Mouse (Mus musculus) kidney, embryonic 15.5 days (tissue): Measurements from ENCODE around the gene Fzd4. TPM values are rescaled to one million over a fixed set of nuclear protein-coding genes. Genes with fewer than 3 reads are reported as not detected.

Experiments
- ATAC-seq: fragments of 200-750 bp; cut with Nextera tagmentation; replicated peaks from 2 replicates; pipeline ENCODE4 v1.8.0; 2017; ENCODE audit warnings: moderate TSS enrichment; ENCODE audit not compliant: low FRiP score
- H3K27ac ChIP-seq: fragments of 300-500 bp; sonication (generic); 2 replicates; pipeline ENCODE4 v1.5.1; 2015; ENCODE audit warnings: mild to moderate bottlenecking, inconsistent platforms
- H3K27me3 ChIP-seq: fragments of 300-500 bp; sonication (generic); 2 replicates; pipeline ENCODE4 v1.6.1; 2015; ENCODE audit warnings: inconsistent platforms
- H3K36me3 ChIP-seq: fragments of 300-500 bp; sonication (generic); 2 replicates; pipeline ENCODE4 v1.6.1; 2015; ENCODE audit warnings: inconsistent platforms
- H3K4me1 ChIP-seq: fragments of 300-500 bp; sonication (generic); 2 replicates; pipeline ENCODE4 v1.6.1; 2015; ENCODE audit warnings: inconsistent platforms
- H3K4me2 ChIP-seq: fragments of 300-500 bp; sonication (generic); 2 replicates; pipeline ENCODE4 v1.6.1; 2015; ENCODE audit warnings: moderate library complexity, mild to moderate bottlenecking, inconsistent platforms
- H3K4me3 ChIP-seq: fragments of 300-500 bp; sonication (generic); replicated peaks from 2 replicates; pipeline ENCODE4 v1.5.1; 2015; ENCODE audit warnings: mild to moderate bottlenecking, inconsistent platforms
- H3K9ac ChIP-seq: fragments of 300-500 bp; sonication (generic); 2 replicates; pipeline ENCODE4 v1.6.1; 2015; ENCODE audit warnings: mild to moderate bottlenecking, inconsistent platforms
- H3K9me3 ChIP-seq: fragments of 300-500 bp; sonication (generic); replicated peaks from 2 replicates; pipeline ENCODE4 v1.6.1; 2016; ENCODE audit warnings: inconsistent platforms
- WGBS: fragments of 180-500 bp; shearing (Covaris S2); methylation state at CpG from one replicate; pipeline ENCODE4 v1.1.7; 2015; ENCODE audit warnings: mixed read lengths; 5-methylcytosine and 5-hydroxymethylcytosine counted together
- polyA plus RNA-seq: library from polyadenylated mRNA; unstranded; fragments of >200 nt; fragmentation: Nextera tagmentation; extraction: Ambion mirVana; gene quantifications from 2 replicates; pipeline ENCODE4 v1.2.1, GENCODE M21; 2015

The Fzd4 gene
- polyA plus RNA-seq, 1 experiment from 2014 or later: 27.5 TPM

DNA sequence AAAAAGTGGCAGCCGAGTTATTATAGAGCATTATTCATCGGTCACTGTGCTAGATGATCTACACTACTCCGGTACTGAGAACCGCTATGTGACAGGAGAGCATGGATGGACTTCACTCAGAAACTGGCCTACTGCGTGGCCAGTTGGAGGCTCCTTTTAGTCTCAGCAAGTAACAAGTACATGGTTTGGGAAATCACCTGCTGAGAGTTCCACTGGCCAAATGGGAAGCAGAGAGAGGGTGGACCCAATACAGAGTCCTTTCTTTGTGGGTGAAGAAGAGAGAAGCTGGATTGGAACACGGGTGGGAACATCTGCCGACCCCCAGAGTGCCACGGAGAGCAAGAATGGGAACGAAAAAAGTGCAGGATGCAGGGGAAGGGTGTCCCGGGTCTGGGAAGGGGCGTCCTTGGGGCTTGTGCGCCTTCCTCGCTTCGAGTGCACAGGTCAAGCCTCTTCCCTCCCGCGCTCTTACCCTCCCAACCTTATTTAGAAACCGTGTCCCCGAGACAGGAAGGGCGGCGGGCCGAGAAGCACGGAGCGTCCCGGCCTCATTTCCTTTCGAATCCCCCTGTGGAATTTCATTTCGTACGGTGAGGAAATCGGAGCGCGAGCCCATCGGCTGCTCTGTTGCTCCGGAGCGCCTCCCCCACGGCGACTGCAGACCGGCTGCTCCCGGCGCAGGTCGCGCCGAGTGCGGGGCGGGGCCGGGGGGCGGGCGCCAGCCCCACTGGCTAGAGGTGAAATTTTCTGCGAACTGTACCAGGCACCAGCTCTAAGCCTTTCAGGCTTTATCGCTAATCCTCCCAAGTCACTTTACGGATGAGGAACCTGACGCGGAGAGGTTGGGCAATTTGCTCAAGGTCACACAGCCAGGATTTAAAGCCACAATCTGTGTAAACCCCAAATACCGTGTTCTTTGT lies 842 bp upstream of the Fzd4 start:
- peaks cover 50% of the 10 kb centered on the region for H3K4me1 ChIP-seq
- H3K9me3 ChIP-seq: no peaks in the 10 kb centered on the region
- H3K4me3 ChIP-seq: peak overlapping the region; percentile 72
- peak overlapping the region; percentile 59 for H3K9ac ChIP-seq
- H3K27me3 ChIP-seq: no peaks in the 10 kb centered on the region
- peaks cover 15% of the 10 kb centered on the region for H3K36me3 ChIP-seq
- ATAC-seq: peak; percentile 88
- H3K4me2 ChIP-seq: peak overlapping the region; percentile 88
- H3K27ac ChIP-seq: peak overlapping the region; percentile 98
- 3% methylated on average over 52 of the region's 52 CpGs for WGBS

DNA sequence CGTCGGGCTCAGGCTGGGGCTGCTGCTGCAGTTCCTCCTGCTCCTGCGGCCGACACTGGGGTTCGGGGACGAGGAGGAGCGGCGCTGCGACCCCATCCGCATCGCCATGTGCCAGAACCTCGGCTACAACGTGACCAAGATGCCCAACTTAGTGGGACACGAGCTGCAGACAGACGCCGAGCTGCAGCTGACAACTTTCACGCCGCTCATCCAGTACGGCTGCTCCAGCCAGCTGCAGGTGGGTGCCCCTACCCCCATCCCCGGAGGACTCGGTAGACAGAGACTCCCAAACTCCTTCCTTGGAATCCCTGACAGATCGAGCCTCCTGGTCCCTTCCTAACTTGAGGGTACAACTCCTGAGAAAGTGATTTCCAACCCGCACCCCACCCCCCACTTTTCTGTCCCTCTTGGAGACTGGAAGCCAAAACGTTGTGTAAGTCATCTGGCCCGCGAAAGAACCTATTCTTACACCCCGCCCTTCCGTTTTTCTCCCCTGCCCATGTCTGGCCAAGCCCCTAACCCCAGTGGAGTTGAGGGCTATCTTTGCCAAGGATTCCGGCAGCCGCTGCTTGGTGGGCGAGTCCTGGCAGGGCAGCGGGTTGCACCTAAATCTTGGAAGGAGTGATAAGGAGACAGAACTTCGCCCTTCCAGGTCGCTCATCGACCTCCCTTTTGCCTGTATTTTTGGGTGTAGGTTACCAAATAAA lies 732 bp downstream of the Fzd4 start:
- ATAC-seq: no peak
- peak overlapping the region; percentile 88 for H3K9ac ChIP-seq
- peak overlapping the region; percentile 88 for H3K4me2 ChIP-seq
- H3K4me1 ChIP-seq: peaks cover 66% of the 10 kb centered on the region
- no peaks in the 10 kb centered on the region for H3K9me3 ChIP-seq
- H3K27ac ChIP-seq: peak overlapping the region; percentile 98
- H3K27me3 ChIP-seq: no peaks in the 10 kb centered on the region
- under 1% methylated on average over 35 of the region's 35 CpGs for WGBS
- H3K36me3 ChIP-seq: peaks cover 24% of the 10 kb centered on the region
- peak overlapping the region; percentile 72 for H3K4me3 ChIP-seq

DNA sequence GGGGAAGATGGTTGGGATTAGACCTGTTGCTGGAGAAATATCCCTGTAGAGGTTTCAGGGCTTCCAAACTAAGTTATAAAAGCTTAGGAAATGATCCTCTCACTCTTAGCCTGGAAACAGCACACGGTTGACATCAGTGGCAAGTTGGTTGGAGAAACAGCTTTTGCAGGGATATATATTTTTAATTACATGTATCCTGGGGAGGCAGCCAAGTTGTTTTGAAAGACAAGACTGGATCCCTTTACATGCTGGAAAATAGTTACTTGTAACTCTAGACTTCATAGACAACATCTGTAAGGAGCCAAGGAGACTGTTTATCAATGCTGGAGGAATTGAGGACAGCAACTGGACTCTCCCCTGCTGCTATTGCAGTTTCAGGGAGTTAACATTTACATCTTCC lies 1.9 kb downstream of the Fzd4 start:
- H3K27me3 ChIP-seq: no peaks in the 10 kb centered on the region
- peak overlapping the region; percentile 88 for H3K4me2 ChIP-seq
- peaks cover 32% of the 10 kb centered on the region for H3K36me3 ChIP-seq
- peak overlapping the region; percentile 72 for H3K4me3 ChIP-seq
- H3K4me1 ChIP-seq: peaks cover 72% of the 10 kb centered on the region
- no peak for ATAC-seq
- H3K9ac ChIP-seq: peak overlapping the region; percentile 56
- 2% methylated on average over 1 of the region's 1 CpGs for WGBS
- H3K27ac ChIP-seq: peak overlapping the region; percentile 63; the same call in 1 of the 2 replicates
- no peaks in the 10 kb centered on the region for H3K9me3 ChIP-seq

DNA sequence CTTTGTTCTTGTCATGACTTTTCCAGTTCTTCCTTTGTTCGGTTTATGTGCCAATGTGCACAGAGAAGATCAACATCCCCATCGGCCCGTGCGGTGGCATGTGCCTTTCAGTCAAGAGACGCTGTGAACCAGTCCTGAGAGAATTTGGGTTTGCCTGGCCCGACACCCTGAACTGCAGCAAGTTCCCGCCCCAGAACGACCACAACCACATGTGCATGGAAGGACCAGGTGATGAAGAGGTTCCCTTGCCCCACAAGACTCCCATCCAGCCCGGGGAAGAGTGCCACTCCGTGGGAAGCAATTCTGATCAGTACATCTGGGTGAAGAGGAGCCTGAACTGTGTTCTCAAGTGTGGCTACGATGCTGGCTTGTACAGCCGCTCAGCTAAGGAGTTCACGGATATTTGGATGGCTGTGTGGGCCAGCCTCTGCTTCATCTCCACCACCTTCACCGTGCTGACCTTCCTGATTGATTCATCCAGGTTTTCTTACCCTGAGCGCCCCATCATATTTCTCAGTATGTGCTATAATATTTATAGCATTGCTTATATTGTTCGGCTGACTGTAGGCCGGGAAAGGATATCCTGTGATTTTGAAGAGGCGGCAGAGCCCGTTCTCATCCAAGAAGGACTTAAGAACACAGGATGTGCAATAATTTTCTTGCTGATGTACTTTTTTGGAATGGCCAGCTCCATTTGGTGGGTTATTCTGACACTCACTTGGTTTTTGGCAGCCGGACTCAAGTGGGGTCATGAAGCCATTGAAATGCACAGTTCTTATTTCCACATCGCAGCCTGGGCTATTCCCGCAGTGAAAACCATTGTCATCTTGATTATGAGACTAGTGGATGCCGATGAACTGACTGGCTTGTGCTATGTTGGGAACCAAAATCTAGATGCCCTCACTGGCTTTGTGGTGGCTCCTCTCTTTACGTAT lies 3.1 kb downstream of the Fzd4 start:
- Histone ChIP-seq H3K4me1 (peaks cover 72% of the 10 kb centered on the region), H3K36me3 (peaks cover 44% of the 10 kb centered on the region), H3K27me3 (no peaks in the 10 kb centered on the region), H3K4me2 (peak overlapping the region; percentile 88), H3K9me3 (no peaks in the 10 kb centered on the region), H3K4me3 (peak overlapping the region; percentile 72), H3K9ac (peak overlapping the region; percentile 35; the same call in 1 of the 2 replicates), H3K27ac (peak overlapping the region; percentile 79)
- WGBS: 59% methylated on average over 24 of the region's 24 CpGs
- no peak for ATAC-seq

DNA sequence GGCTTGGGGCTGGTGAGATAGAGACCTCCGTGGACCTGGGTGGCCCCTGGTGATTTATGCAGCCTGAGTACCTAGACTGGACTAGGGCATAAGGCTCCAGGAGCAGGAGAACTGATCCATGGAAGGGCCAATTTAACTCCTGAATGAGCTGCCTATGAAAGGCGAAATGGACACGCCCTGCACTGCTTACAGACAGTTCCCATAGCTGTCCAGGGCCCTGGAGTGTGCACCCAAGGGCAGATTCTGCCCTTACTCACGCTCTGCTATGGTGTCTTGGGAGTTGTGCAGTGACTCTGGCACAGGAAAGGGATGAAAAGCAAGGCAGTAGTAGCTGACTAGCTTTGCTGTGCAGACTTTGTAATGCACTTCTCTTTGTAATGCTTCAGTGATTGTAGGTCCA lies 6.1 kb downstream of the Fzd4 start:
- Histone ChIP-seq H3K36me3 (peaks cover 59% of the 10 kb centered on the region), H3K4me2 (peak overlapping the region; percentile 88), H3K27ac (peak overlapping the region; percentile 87), H3K4me3 (peak overlapping the region; percentile 17), H3K9ac (no peak overlapping the region), H3K9me3 (no peaks in the 10 kb centered on the region), H3K27me3 (no peaks in the 10 kb centered on the region), H3K4me1 (peaks cover 90% of the 10 kb centered on the region)
- ATAC-seq: peak; percentile 87
- 27% methylated on average over 4 of the region's 4 CpGs for WGBS

DNA sequence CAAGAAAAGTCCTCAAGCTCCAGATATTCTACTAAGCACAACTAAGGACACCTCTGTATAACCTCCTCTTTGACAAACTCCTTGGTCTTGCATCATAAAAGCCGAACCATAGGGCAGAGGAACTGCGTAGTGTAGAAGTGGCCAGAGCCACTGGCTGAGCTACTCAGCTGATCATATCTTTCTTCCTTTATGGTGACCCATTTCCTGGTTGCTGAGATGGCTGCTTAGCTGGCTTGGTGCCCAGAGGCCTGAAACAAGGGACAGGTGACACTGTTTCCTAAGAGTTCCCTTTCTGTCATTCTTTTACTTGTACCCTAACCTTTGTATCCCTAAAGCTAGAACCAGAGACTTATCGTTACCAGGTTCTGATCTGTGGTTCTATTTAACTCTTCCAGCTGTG lies 7.2 kb downstream of the Fzd4 start:
- Histone ChIP-seq H3K27me3 (no peaks in the 10 kb centered on the region), H3K4me1 (peaks cover 95% of the 10 kb centered on the region), H3K9ac (no peak overlapping the region), H3K4me3 (no peak overlapping the region), H3K27ac (peak overlapping the region; percentile 87), H3K36me3 (peaks cover 59% of the 10 kb centered on the region), H3K4me2 (peak overlapping the region; percentile 88; the same call in 1 of the 2 replicates), H3K9me3 (no peaks in the 10 kb centered on the region)
- 70% methylated on average over 3 of the region's 3 CpGs for WGBS
- ATAC-seq: no peak

DNA sequence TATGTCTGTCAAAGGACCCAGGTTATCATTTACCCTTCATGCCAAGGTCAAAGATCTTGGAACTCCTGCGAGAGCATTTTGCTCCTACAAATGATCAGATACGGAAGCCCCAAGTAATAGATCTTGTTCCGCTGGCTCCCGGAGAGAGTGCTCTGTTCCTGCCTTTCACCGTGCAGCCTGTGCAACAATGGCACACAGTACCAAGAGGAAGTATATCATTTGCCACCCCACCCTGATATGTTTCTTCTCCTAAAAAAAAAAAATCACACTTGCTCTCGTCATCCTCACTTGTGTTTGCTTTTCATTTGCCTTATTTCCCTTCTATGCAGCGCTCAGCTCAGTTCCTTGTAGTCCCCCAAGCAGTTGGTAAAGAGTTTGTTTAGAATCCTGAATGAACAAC lies 7.9 kb downstream of the Fzd4 start:
- 0 out of 2 replicates have a peak overlapping the region, but pooled peaks have one; percentile 88 for H3K4me2 ChIP-seq
- H3K9me3 ChIP-seq: no peaks in the 10 kb centered on the region
- H3K4me1 ChIP-seq: peaks cover 98% of the 10 kb centered on the region
- ATAC-seq: no peak
- H3K9ac ChIP-seq: no peak overlapping the region
- 70% methylated on average over 7 of the region's 7 CpGs for WGBS
- no peak overlapping the region for H3K4me3 ChIP-seq
- H3K27me3 ChIP-seq: no peaks in the 10 kb centered on the region
- peak overlapping the region; percentile 87 for H3K27ac ChIP-seq
- peaks cover 56% of the 10 kb centered on the region for H3K36me3 ChIP-seq

DNA sequence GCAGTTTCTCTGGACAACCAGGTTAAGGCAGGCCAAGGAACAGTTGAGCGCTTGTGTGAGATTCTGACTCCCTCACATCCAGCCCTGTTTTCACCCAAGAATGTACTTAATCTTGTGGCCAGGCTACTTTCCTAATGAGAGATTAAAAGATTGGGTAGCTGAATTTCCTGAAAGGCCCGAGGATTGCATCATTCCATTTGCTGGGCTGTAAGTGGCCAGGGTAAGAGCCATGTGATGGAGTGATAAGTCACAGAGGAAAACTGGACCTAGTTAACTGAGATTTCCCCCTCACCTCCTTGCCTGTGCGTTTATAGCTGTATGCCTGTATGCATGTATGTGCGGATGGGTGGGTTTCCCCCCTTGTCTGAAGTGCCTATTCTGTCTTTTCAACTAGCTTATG lies 11.9 kb downstream of the Fzd4 start:
- peak overlapping the region; percentile 66 for H3K27ac ChIP-seq
- H3K9ac ChIP-seq: no peak overlapping the region
- H3K4me2 ChIP-seq: no peak overlapping the region
- WGBS: 68% methylated on average over 4 of the region's 4 CpGs
- H3K4me3 ChIP-seq: no peak overlapping the region
- no peaks in the 10 kb centered on the region for H3K27me3 ChIP-seq
- H3K9me3 ChIP-seq: no peaks in the 10 kb centered on the region
- peak; percentile 46 for ATAC-seq
- H3K4me1 ChIP-seq: peaks cover 79% of the 10 kb centered on the region
- peaks cover 27% of the 10 kb centered on the region for H3K36me3 ChIP-seq

DNA sequence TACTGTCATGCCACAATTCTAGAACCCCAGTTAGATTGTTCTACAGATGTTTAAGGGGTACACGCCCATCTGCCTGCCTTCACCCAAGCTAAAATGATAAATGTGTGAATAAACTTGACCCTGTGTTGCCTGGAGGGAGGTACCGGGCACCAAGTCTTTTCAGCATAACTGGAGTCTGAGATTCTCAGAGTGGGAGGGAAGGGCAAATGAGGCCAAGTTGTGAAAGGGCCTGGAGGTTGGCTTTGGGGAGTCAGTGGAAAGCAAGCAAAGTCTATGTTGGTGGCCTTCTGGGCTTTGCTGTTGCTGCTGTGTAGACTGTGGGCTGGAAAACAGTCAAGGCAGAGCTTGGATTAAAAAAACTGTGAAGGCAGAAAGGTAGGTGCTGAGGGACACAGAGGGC lies 13.6 kb downstream of the Fzd4 start:
- 0 out of 2 replicates have a peak, but pooled peaks have one; percentile 3 for ATAC-seq
- Histone ChIP-seq H3K36me3 (peaks cover 11% of the 10 kb centered on the region), H3K4me1 (peaks cover 67% of the 10 kb centered on the region), H3K9me3 (no peaks in the 10 kb centered on the region), H3K4me2 (no peak overlapping the region), H3K27me3 (no peaks in the 10 kb centered on the region), H3K4me3 (no peak overlapping the region), H3K27ac (peak overlapping the region; percentile 66), H3K9ac (no peak overlapping the region)
- 33% methylated on average over 2 of the region's 2 CpGs for WGBS

DNA sequence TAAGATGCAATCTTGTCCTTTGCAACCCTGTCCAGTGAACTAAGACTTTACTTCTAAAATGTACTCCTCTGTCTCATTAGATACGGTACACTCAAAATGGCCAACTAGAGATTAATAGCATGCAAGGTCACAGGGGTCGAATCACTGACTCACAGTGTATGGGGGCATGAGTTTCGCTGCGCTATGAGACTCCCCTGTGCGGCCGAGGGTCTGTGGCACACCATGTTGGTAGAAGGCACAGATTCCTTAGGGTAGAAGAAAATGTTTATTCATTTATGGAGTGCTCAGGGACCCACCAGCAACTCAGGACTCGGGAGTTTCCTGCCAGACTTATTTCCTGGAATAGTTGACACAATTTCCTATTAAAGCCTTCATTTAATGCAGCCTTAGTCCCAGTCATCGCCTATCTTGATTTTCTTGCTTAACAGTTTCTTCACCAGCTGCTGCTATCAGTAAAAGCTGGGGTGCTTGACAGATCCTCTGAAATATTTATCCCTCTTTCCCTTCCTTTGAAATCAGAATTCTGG lies 14.0 kb downstream of the Fzd4 start:
- Histone ChIP-seq H3K4me2 (0 out of 2 replicates have a peak overlapping the region, but pooled peaks have one; percentile 33), H3K9me3 (no peaks in the 10 kb centered on the region)
- WGBS: 20% methylated on average over 8 of the region's 8 CpGs

More for the DNA sequence above, 14.0 kb downstream of the Fzd4 start:
- H3K9ac ChIP-seq: no peak overlapping the region
- peak; percentile 29; the same call in 1 of the 2 replicates for ATAC-seq
- H3K4me3 ChIP-seq: no peak overlapping the region
- no peaks in the 10 kb centered on the region for H3K27me3 ChIP-seq
- peaks cover 68% of the 10 kb centered on the region for H3K4me1 ChIP-seq
- peaks cover 7% of the 10 kb centered on the region for H3K36me3 ChIP-seq
- peak overlapping the region; percentile 66 for H3K27ac ChIP-seq
